Mouse (Mus musculus) intestine, embryonic 15.5 days (tissue): ENCODE data around the gene Iqgap2. TPM values are rescaled to one million over a fixed set of nuclear protein-coding genes. Genes with fewer than 3 reads are reported as not detected.
A peak's percentile ranks its signal among the peaks of the same experiment; 100 is the strongest.

Source experiments
- ATAC-seq: fragments of 200-750 bp; cut with Nextera tagmentation; 2 replicates; pipeline ENCODE4 v1.8.0; 2017; ENCODE audit warnings: moderate TSS enrichment, moderate library complexity
- H3K27ac ChIP-seq: fragments of 300-500 bp; sonication (generic); 2 replicates; pipeline ENCODE4 v1.5.1; 2015; ENCODE audit warnings: mild to moderate bottlenecking, inconsistent platforms
- H3K27me3 ChIP-seq: fragments of 300-500 bp; sonication (generic); replicated peaks from 2 replicates; pipeline ENCODE4 v1.6.1; 2015; ENCODE audit warnings: inconsistent platforms
- H3K36me3 ChIP-seq: fragments of 300-500 bp; sonication (generic); 2 replicates; pipeline ENCODE4 v1.6.1; 2015; ENCODE audit warnings: inconsistent platforms
- H3K4me1 ChIP-seq: fragments of 300-500 bp; sonication (generic); replicated peaks from 2 replicates; pipeline ENCODE4 v1.6.1; 2015; ENCODE audit warnings: inconsistent platforms
- H3K4me2 ChIP-seq: fragments of 300-500 bp; sonication (generic); replicated peaks from 2 replicates; pipeline ENCODE4 v1.6.1; 2015; ENCODE audit warnings: mild to moderate bottlenecking, inconsistent platforms
- H3K4me3 ChIP-seq: fragments of 300-500 bp; sonication (generic); replicated peaks from 2 replicates; pipeline ENCODE4 v1.5.1; 2015; ENCODE audit warnings: inconsistent platforms
- H3K9ac ChIP-seq: fragments of 300-500 bp; sonication (generic); 2 replicates; pipeline ENCODE4 v1.6.1; 2015; ENCODE audit warnings: inconsistent platforms
- H3K9me3 ChIP-seq: fragments of 300-500 bp; sonication (generic); 2 replicates; pipeline ENCODE4 v1.6.1; 2016; ENCODE audit warnings: inconsistent platforms
- WGBS: fragments of 180-500 bp; shearing (Covaris S2); methylation state at CpG from one replicate; pipeline ENCODE4 v1.1.7; 2015; 5-methylcytosine and 5-hydroxymethylcytosine counted together
- polyA plus RNA-seq: library from polyadenylated mRNA; unstranded; fragments of >200 nt; fragmentation: Nextera tagmentation; extraction: Ambion mirVana; gene quantifications from 2 replicates; pipeline ENCODE4 v1.2.1, GENCODE M21; 2015

Gene Iqgap2
- polyA plus RNA-seq, 1 experiment from 2014 or later, result 27.3 TPM

DNA sequence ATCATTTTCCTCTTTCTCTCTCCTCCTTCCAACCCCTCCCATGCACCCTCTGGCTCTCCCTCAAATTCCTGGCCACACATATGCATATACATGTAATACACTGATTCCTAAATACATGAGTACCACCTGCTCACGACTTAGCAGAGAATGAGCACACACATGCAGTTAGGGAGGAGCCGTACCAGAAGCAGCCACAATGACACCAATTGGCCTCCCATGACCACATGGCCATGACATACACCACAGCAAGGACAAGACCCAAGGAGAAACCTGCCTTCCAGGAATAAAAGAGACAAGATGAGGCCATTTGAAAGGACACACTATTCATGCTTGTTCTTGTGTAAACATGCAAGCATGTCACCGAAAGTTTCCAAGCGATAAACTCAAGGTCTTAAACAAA is 72.8 kb downstream of the Iqgap2 start:
- H3K9me3 ChIP-seq, result no peaks in the 10 kb centered on the region
- no peak overlapping the region for H3K9ac ChIP-seq
- no peaks in the 10 kb centered on the region for H3K4me1 ChIP-seq
- WGBS, result 80% methylated on average over 4 of the region's 4 CpGs
- H3K27ac ChIP-seq, result no peak overlapping the region
- H3K4me2 ChIP-seq, result no peak overlapping the region
- no peaks in the 10 kb centered on the region for H3K36me3 ChIP-seq
- no peaks in the 10 kb centered on the region for H3K27me3 ChIP-seq
- H3K4me3 ChIP-seq, result no peak overlapping the region
- ATAC-seq, result no peak

DNA sequence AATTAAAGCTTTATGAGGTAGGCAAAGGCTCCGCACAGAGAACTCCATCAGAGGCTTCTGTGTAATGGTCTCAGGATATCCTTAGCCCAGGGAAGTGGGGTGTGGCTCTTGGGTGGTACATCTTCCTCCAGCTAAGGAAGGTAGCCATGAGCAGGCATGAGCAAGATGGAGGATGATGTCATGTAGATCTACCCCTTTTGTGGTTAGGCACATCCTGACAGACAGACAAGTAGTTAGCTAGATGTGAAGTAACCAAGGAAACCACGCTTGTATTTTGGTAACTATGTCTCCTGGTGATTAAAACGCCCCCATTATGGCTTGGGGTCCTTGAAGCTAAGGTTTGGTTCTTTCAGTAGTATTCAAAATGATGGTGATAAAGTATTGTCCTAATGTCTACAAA is 78.1 kb downstream of the Iqgap2 start:
- Histone ChIP-seq H3K4me1 (0 out of 2 replicates have a peak, but pooled peaks cover 2% of the 10 kb centered on the region), H3K9me3 (no peaks in the 10 kb centered on the region), H3K27me3 (no peaks in the 10 kb centered on the region), H3K4me2 (no peak overlapping the region), H3K36me3 (no peaks in the 10 kb centered on the region), H3K9ac (no peak overlapping the region), H3K4me3 (no peak overlapping the region), H3K27ac (no peak overlapping the region)
- 88% methylated on average over 3 of the region's 3 CpGs for WGBS
- ATAC-seq, result no peak

DNA sequence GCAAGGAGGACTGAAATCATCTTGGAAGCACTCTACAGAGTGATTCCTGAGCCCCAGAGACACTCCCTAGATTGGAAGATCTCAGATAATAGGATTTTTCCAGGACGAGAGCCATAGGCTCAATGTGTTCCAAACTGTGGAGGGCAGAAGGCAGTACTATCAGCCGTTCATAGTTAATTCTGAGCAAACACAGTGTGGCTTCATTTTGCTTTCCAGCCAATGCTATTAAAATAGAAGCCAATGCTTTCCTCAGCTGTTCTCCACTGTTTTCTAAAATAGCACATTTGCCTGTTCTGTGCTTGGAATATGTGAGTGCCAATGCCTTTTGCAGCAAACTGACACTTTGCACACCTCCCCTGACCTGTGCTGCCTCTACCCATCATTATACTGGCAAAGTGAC is 80.9 kb downstream of the Iqgap2 start:
- no peak overlapping the region for H3K4me2 ChIP-seq
- no peak overlapping the region for H3K27ac ChIP-seq
- ATAC-seq, result no peak
- no peaks in the 10 kb centered on the region for H3K9me3 ChIP-seq
- H3K4me3 ChIP-seq, result no peak overlapping the region
- H3K9ac ChIP-seq, result no peak overlapping the region
- no peaks in the 10 kb centered on the region for H3K36me3 ChIP-seq
- H3K27me3 ChIP-seq, result no peaks in the 10 kb centered on the region
- 64% methylated on average over 2 of the region's 2 CpGs for WGBS
- H3K4me1 ChIP-seq, result peaks cover 4% of the 10 kb centered on the region; the same call in 1 of the 2 replicates

DNA sequence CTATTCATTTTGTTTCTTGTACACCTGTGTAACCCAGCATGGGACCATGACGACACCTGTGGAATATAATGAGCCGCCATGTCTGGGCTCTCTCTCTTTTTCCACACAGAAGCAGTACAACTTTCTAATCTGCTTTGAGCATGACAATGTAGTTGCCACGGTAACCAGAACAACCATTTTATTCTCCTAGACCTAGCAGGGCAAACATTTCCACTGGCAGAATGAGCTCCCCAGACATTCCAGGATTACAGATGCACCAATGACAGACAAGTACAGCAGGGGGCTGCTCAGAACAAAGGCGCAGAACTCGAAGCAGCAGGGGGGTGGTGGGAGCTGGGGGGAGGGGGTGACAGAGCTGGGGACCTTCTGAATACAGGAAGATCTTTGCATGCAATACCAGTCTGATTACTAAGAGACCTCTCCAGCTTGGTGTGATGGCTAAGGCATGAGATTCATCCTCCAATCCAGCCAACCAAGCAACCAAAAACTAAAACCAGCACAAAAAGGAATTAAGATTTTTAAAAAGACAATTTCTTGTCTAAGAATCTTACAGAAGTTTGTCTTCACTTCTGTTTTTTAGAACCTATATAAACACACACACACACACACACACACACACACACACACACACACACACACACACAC is 84.5 kb downstream of the Iqgap2 start:
- H3K36me3 ChIP-seq, result no peaks in the 10 kb centered on the region
- 51% methylated on average over 5 of the region's 5 CpGs for WGBS
- peaks cover 8% of the 10 kb centered on the region; the same call in 1 of the 2 replicates for H3K4me1 ChIP-seq
- no peak overlapping the region for H3K4me3 ChIP-seq
- ATAC-seq, result no peak
- no peak overlapping the region for H3K4me2 ChIP-seq
- no peaks in the 10 kb centered on the region for H3K27me3 ChIP-seq
- no peak overlapping the region for H3K27ac ChIP-seq
- H3K9ac ChIP-seq, result no peak overlapping the region
- H3K9me3 ChIP-seq, result no peaks in the 10 kb centered on the region

DNA sequence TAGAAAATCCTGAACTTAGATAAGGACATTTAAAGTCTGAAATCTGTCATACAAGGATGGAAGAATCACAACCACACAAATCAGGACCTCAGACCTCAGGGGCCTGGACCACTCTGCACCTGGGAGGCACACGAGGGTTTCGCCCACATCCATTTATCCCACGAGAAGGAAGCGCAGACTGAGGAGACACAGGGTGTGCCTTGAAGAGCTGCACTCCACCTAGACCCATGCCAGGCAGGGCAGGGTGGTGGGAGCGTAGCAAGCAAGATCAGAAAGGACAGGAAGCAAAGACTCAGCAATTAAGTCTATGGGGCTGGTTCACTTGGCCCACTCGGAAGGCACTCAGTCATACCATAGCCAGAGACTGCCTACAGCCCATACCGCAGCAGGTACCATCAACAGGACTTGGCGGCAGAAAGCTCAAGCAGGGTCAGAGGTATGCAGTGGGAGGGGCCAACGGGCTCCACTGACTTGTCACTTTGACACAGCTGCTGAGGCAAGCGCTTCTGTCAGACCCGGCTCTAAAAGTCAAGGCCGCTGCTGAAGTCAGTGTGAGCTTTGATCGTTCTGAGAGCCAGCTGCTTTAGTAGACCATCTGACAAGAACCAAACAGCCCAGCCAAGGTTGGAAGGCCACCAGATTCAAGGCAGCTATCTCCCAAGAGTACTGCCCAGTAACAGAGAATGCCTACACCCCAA is 86.1 kb downstream of the Iqgap2 start:
- no peaks in the 10 kb centered on the region for H3K9me3 ChIP-seq
- no peak overlapping the region for H3K4me3 ChIP-seq
- H3K9ac ChIP-seq, result no peak overlapping the region
- peak; percentile 87 for ATAC-seq
- H3K4me1 ChIP-seq, result peaks cover 6% of the 10 kb centered on the region; the same call in 1 of the 2 replicates
- H3K36me3 ChIP-seq, result no peaks in the 10 kb centered on the region
- H3K27ac ChIP-seq, result no peak overlapping the region
- WGBS, result 44% methylated on average over 13 of the region's 13 CpGs
- H3K4me2 ChIP-seq, result no peak overlapping the region
- H3K27me3 ChIP-seq, result no peaks in the 10 kb centered on the region

DNA sequence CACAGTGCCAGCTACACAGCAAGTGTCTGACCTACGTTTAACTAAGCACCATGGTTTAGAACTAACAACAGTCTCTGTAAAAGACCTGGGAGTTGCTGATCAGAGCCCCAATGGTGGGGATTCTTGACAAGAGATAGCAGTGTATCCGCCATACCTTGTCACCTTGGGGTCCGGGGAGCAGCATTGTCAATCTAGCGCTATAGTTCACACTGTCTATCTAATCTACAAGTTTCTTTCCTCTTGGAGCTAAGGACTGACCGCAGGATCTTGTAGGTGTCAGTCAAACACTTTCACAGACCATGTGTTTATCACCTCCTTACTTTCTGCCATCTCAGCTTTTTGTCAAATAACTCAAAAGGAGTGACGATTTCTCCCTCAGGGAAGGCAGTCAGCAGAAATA is 87.6 kb downstream of the Iqgap2 start:
- no peaks in the 10 kb centered on the region for H3K36me3 ChIP-seq
- H3K27ac ChIP-seq, result no peak overlapping the region
- WGBS, result 81% methylated on average over 6 of the region's 6 CpGs
- H3K4me3 ChIP-seq, result no peak overlapping the region
- no peak overlapping the region for H3K4me2 ChIP-seq
- H3K4me1 ChIP-seq, result peaks cover 6% of the 10 kb centered on the region; the same call in 1 of the 2 replicates
- no peaks in the 10 kb centered on the region for H3K27me3 ChIP-seq
- no peak for ATAC-seq
- H3K9ac ChIP-seq, result no peak overlapping the region
- no peaks in the 10 kb centered on the region for H3K9me3 ChIP-seq

DNA sequence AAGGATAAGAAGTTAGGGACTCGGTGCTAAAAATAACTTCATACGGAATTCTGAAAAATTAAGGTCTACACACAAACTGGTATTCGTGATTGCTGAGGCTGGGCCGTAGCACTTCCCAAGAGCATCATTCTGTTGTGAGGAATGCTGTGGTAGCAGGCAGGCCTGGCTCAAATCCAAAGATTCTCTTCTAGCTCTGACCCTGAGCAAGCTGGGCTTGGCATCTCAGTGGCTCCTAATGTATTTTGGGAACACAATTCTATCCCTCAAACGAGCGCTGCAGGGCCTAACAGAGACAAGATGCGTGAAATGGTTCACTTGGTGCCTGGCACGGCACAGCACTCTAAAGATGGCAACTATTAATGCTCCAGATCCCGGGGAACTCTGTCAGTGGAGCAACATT is 90.8 kb downstream of the Iqgap2 start:
- Histone ChIP-seq H3K27ac (no peak overlapping the region), H3K36me3 (no peaks in the 10 kb centered on the region), H3K9ac (no peak overlapping the region), H3K9me3 (no peaks in the 10 kb centered on the region), H3K4me3 (no peak overlapping the region), H3K4me1 (peaks cover 5% of the 10 kb centered on the region; the same call in 1 of the 2 replicates), H3K27me3 (no peaks in the 10 kb centered on the region), H3K4me2 (no peak overlapping the region)
- no peak for ATAC-seq
- 75% methylated on average over 9 of the region's 9 CpGs for WGBS

DNA sequence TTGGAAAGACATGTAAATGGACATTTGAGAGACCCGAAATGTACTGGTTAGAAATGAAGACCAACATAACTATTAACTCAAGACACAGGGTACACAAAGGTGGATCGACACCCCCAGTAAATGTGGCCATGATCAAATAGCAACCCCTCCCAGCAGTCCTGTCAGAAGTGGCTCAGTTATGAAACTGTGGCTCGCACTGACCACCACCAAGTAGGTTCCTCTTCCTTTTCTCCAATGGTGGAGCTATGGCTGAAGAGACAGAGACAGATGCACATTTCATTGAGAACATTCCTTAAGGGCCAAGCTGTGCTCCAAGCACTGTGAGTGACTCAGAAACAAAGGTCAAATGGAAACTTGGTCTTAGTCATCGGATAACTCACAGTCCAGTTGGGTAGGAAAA is 92.4 kb downstream of the Iqgap2 start:
- no peak overlapping the region for H3K4me3 ChIP-seq
- no peaks in the 10 kb centered on the region for H3K9me3 ChIP-seq
- no peaks in the 10 kb centered on the region for H3K4me1 ChIP-seq
- H3K9ac ChIP-seq, result no peak overlapping the region
- H3K4me2 ChIP-seq, result no peak overlapping the region
- H3K27ac ChIP-seq, result no peak overlapping the region
- H3K36me3 ChIP-seq, result no peaks in the 10 kb centered on the region
- H3K27me3 ChIP-seq, result no peaks in the 10 kb centered on the region
- no peak for ATAC-seq
- WGBS, result 85% methylated on average over 4 of the region's 4 CpGs

DNA sequence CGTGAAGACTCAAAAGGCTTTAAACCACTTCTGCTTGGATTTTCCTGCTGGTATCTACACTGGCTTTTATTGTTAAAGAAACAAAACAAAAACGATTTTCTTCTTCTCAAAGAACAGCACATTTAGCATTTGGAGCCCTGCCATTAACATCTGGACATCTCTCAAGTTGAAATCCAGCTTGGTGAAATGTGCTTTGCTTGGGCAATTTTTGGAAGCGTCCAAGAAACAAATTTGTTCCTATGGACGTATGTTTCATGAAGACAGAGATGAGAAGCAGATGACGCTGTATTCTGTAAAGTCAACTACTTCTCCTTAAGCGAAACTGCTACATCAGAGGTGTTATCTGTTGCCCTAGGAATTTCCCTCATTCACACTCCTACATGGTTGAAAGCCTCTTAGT is 93.0 kb downstream of the Iqgap2 start:
- ATAC-seq, result no peak

DNA sequence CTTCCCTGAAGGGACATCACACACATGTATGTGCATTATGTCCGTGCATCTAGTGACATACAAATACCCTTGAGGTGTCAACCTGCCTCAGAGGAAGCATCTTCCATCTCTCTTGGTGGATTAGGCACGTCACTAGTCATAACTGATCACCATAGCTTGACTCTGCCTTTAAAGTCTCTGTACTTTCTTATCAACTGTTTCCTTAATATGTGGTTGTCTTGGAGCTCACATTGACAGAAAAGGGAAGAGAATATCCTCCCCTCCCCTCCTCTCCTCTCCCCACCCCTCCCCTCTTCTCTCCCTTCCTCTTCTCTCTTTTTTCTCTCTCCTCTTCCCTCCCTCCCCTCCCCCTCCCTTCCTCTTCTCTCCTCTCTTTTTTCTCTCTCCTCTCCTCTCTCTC is 94.2 kb downstream of the Iqgap2 start:
- no peak overlapping the region for H3K4me2 ChIP-seq
- H3K27ac ChIP-seq, result no peak overlapping the region
- no peaks in the 10 kb centered on the region for H3K4me1 ChIP-seq
- WGBS, result 93% methylated on average over 2 of the region's 2 CpGs
- no peak for ATAC-seq
- no peak overlapping the region for H3K4me3 ChIP-seq
- H3K9ac ChIP-seq, result no peak overlapping the region
- no peaks in the 10 kb centered on the region for H3K9me3 ChIP-seq
- no peaks in the 10 kb centered on the region for H3K36me3 ChIP-seq
- H3K27me3 ChIP-seq, result no peaks in the 10 kb centered on the region

More for the DNA sequence above, 93.0 kb downstream of the Iqgap2 start:
- H3K27ac ChIP-seq, result no peak overlapping the region
- 48% methylated on average over 6 of the region's 6 CpGs for WGBS
- no peaks in the 10 kb centered on the region for H3K36me3 ChIP-seq
- no peaks in the 10 kb centered on the region for H3K9me3 ChIP-seq
- no peaks in the 10 kb centered on the region for H3K27me3 ChIP-seq
- H3K4me1 ChIP-seq, result no peaks in the 10 kb centered on the region
- H3K9ac ChIP-seq, result no peak overlapping the region
- no peak overlapping the region for H3K4me3 ChIP-seq
- no peak overlapping the region for H3K4me2 ChIP-seq

DNA sequence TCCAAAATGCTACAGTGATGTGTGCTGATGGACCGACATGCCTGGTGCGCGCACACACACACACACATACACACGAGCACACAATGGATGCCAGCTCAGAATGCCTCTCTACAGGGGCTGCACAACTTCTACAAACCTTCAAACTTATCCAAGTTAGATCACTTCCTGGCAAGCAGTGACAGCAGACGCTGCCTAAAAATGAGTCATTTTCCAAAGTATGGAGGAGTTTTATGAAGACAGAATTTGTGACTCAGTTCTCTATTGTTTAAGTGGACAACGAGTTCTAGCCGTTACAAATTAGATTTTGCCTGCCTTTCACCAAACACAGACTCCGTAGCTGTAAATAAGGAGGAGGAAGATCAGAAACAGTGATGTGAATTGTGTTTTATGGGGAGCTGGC is 97.4 kb downstream of the Iqgap2 start:
- H3K4me2 ChIP-seq, result no peak overlapping the region
- no peaks in the 10 kb centered on the region for H3K4me1 ChIP-seq
- no peak for ATAC-seq
- no peak overlapping the region for H3K4me3 ChIP-seq
- H3K9me3 ChIP-seq, result no peaks in the 10 kb centered on the region
- H3K27me3 ChIP-seq, result no peaks in the 10 kb centered on the region
- WGBS, result 72% methylated on average over 8 of the region's 8 CpGs
- no peak overlapping the region for H3K27ac ChIP-seq
- no peaks in the 10 kb centered on the region for H3K36me3 ChIP-seq
- no peak overlapping the region for H3K9ac ChIP-seq

DNA sequence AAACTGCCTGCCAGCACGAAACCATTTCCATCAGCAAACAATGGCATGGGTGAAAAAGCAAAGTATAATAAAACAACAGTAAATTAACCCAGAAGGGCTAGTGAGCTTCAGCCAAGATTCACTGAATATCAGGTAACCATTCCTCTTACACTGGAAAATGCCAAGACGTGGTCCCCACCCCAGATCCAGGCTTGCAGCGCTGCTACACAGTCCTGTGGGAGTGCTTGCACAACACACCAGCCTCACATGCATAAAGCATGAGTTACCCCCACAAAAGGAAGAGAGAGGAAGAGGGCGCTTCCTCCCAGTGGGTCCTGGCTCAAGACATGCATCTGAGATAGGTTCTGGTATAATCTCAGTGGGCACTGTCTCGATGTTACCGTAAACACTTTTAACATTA is 100.8 kb downstream of the Iqgap2 start:
- H3K27ac ChIP-seq, result no peak overlapping the region
- ATAC-seq, result no peak
- 78% methylated on average over 6 of the region's 6 CpGs for WGBS

More for the DNA sequence above, 100.8 kb downstream of the Iqgap2 start:
- Histone ChIP-seq H3K9me3 (no peaks in the 10 kb centered on the region), H3K4me1 (peaks cover 6% of the 10 kb centered on the region; the same call in 1 of the 2 replicates), H3K36me3 (no peaks in the 10 kb centered on the region), H3K4me3 (no peak overlapping the region), H3K4me2 (no peak overlapping the region), H3K9ac (no peak overlapping the region), H3K27me3 (no peaks in the 10 kb centered on the region)
